In genomic region chr11:105507332-105507971, GRCm38 (mm10) we compare ENCODE assay signal across 10 mouse cellular contexts. TPM values are rescaled to one million over a fixed set of nuclear protein-coding genes. Genes with fewer than 3 reads are reported as not detected.
DNase-seq lines count a peak whose midpoint lies in the region; ATAC-seq and TF ChIP-seq lines count a peak whose summit lies in the region.
"Had no signal": no experiment of that assay in that cellular context is flagged by ENCODE, and none has a peak within 500 bp of the region (broad histone marks: within the 10 kb centered on the region; RNA-seq: fewer than 3 reads in every experiment).

No protein-coding gene starts in this region.

- H3K4me1 ChIP-seq in intestine, embryonic 14.5 days (replicated peaks; ENCODE audit: control insufficient read depth, insufficient read depth, low read length) = peaks cover 19% of the 10 kb centered on the region
- H3K4me1 ChIP-seq in intestine, embryonic 16.5 days (ENCODE audit: control insufficient read depth, insufficient read depth, low read length) = peaks cover 5% of the 10 kb centered on the region; the same call in 1 of the 2 replicates
- peaks cover 32% of the 10 kb centered on the region for H3K4me1 ChIP-seq in embryonic facial prominence, embryonic 15.5 days
- peaks cover 33% of the 10 kb centered on the region for H3K4me1 ChIP-seq in limb, embryonic 10.5 days
- H3K4me1 ChIP-seq in cerebellum, adult 2 months (ENCODE audit: control insufficient read depth, insufficient read depth, low read length) = no peaks in the 10 kb centered on the region

- no peak for DNase-seq in intestine, embryonic 14.5 days (ENCODE audit: low spot score)
- no peak for DNase-seq in limb, embryonic 10.5 days (ENCODE audit: low spot score)
- peak; percentile 37 for DNase-seq in neural tube, embryonic 10.5 days (ENCODE audit: extremely low spot score, low spot score)
- no peak for DNase-seq in cerebellum, adult 2 months
- DNase-seq in cerebellum, adult 8-10 months = no peak
- DNase-seq in spleen, postnatal 4 days (ENCODE audit: low spot score in 2 of 2) = no peak

- TF ChIP-seq POLR2A in cerebellum, adult 2 months (IDR thresholded peaks at IDR 0.05; ENCODE audit: borderline replicate concordance, insufficient read depth, low read length) = no peak

- H3K4me2 ChIP-seq in intestine, embryonic 14.5 days (ENCODE audit: low read length) = no peak overlapping the region
- H3K4me2 ChIP-seq in intestine, embryonic 16.5 days (ENCODE audit: low read depth, low read length) = no peak overlapping the region
- 0 out of 2 replicates have a peak overlapping the region, but pooled peaks have one; percentile 12 for H3K4me2 ChIP-seq in embryonic facial prominence, embryonic 15.5 days (replicated peaks)

- H3K4me3 ChIP-seq in intestine, embryonic 14.5 days (ENCODE audit: low read depth, low read length) = no peak overlapping the region
- H3K4me3 ChIP-seq in intestine, embryonic 16.5 days (ENCODE audit: low read length) = no peak overlapping the region
- no peak overlapping the region for H3K4me3 ChIP-seq in embryonic facial prominence, embryonic 15.5 days (replicated peaks)
- 0 out of 2 replicates have a peak overlapping the region, but pooled peaks have one; percentile 18 for H3K4me3 ChIP-seq in limb, embryonic 10.5 days
- H3K4me3 ChIP-seq in cerebellum, adult 2 months (replicated peaks; ENCODE audit: insufficient read depth, low read depth, low read length) = no peak overlapping the region

- no peak overlapping the region for H3K9ac ChIP-seq in intestine, embryonic 14.5 days (ENCODE audit: low read length)
- H3K9ac ChIP-seq in intestine, embryonic 16.5 days (ENCODE audit: low read depth, low read length) = no peak overlapping the region
- H3K9ac ChIP-seq in embryonic facial prominence, embryonic 15.5 days = no peak overlapping the region

- H3K9me3 ChIP-seq in intestine, embryonic 14.5 days (ENCODE audit: control insufficient read depth, low read length) = no peaks in the 10 kb centered on the region
- H3K9me3 ChIP-seq in intestine, embryonic 16.5 days (ENCODE audit: control insufficient read depth, low read length) = no peaks in the 10 kb centered on the region
- H3K9me3 ChIP-seq in embryonic facial prominence, embryonic 15.5 days (replicated peaks) = no peaks in the 10 kb centered on the region
- H3K9me3 ChIP-seq in limb, embryonic 10.5 days (replicated peaks) = no peaks in the 10 kb centered on the region

- no peaks in the 10 kb centered on the region for H3K27me3 ChIP-seq in intestine, embryonic 14.5 days (replicated peaks; ENCODE audit: control insufficient read depth, insufficient read depth, low read length)
- H3K27me3 ChIP-seq in intestine, embryonic 16.5 days (replicated peaks; ENCODE audit: control insufficient read depth, insufficient read depth, low read length) = no peaks in the 10 kb centered on the region
- H3K27me3 ChIP-seq in embryonic facial prominence, embryonic 15.5 days = no peaks in the 10 kb centered on the region
- H3K27me3 ChIP-seq in limb, embryonic 10.5 days (ENCODE audit: low read depth, poor library complexity, severe bottlenecking) = no peaks in the 10 kb centered on the region
- no peaks in the 10 kb centered on the region for H3K27me3 ChIP-seq in cerebellum, adult 2 months (ENCODE audit: control insufficient read depth, insufficient read depth, low read length)

- no peak for ATAC-seq in intestine, embryonic 14.5 days (replicated peaks; ENCODE audit: low FRiP score, low TSS enrichment, low read depth)
- ATAC-seq in intestine, embryonic 16.5 days = no peak
- peak; percentile 36 for ATAC-seq in embryonic facial prominence, embryonic 15.5 days (ENCODE audit: insufficient number of reproducible peaks, low FRiP score, low TSS enrichment, low read depth)

- 0 out of 2 replicates have a peak overlapping the region, but pooled peaks have one; percentile 4 for H3K27ac ChIP-seq in intestine, embryonic 14.5 days (ENCODE audit: low read depth)
- H3K27ac ChIP-seq in intestine, embryonic 16.5 days (ENCODE audit: low read length) = no peak overlapping the region
- peak overlapping the region; percentile 71 for H3K27ac ChIP-seq in embryonic facial prominence, embryonic 15.5 days (replicated peaks)
- H3K27ac ChIP-seq in limb, embryonic 10.5 days = peak overlapping the region; percentile 42; the same call in 1 of the 2 replicates
- no peak overlapping the region for H3K27ac ChIP-seq in cerebellum, adult 2 months (ENCODE audit: insufficient read depth, low read length)

- no peaks in the 10 kb centered on the region for H3K36me3 ChIP-seq in intestine, embryonic 14.5 days (ENCODE audit: control insufficient read depth, insufficient read depth, low read length)
- H3K36me3 ChIP-seq in intestine, embryonic 16.5 days (ENCODE audit: control insufficient read depth, insufficient read depth, low read length) = no peaks in the 10 kb centered on the region
- no peaks in the 10 kb centered on the region for H3K36me3 ChIP-seq in embryonic facial prominence, embryonic 15.5 days
- no peaks in the 10 kb centered on the region for H3K36me3 ChIP-seq in limb, embryonic 10.5 days

- WGBS in intestine, embryonic 14.5 days = 42% methylated on average over 8 of the region's 8 CpGs
- WGBS in intestine, embryonic 16.5 days = 51% methylated on average over 8 of the region's 8 CpGs
- WGBS in embryonic facial prominence, embryonic 15.5 days = 21% methylated on average over 8 of the region's 8 CpGs
- WGBS in limb, embryonic 10.5 days = 48% methylated on average over 8 of the region's 8 CpGs
- WGBS in cerebellum, adult 2 months = 74% methylated on average over 8 of the region's 8 CpGs

- no peak for TF ChIP-seq CTCF in cerebellum, adult 2 months (IDR thresholded peaks at IDR 0.05; ENCODE audit: borderline replicate concordance, insufficient read depth, low read depth, low read length)

RNA-seq across cellular contexts. Expression of gene March10, which starts 50.9 kb away (rescaled TPM):
- polyA plus RNA-seq in intestine, embryonic 14.5 days (2014; fragmentation: Nextera tagmentation; extraction: Ambion mirVana) = not detected in 2 replicates
- polyA plus RNA-seq in intestine, embryonic 16.5 days (2015; fragmentation: Nextera tagmentation; extraction: Ambion mirVana) = 0.04 and 0.13 TPM in 2 replicates
- 0.27 and 0.50 TPM in 2 replicates for polyA plus RNA-seq in embryonic facial prominence, embryonic 15.5 days (2015; fragmentation: Nextera tagmentation; extraction: Ambion mirVana)
- polyA plus RNA-seq in limb, embryonic 10.5 days (2016; fragmentation: Nextera tagmentation; extraction: Ambion mirVana) = 0.24 TPM in 1 of 2 replicates, not detected in the other
- 0.39 and 0.52 TPM in 2 replicates for polyA plus RNA-seq in cerebellum, adult 2 months (2012; rRNA removed)
- polyA plus RNA-seq: liver, adult 2 months; stomach, embryonic 16.5 days had no signal

Comparison
In these comparisons a context has a peak if more than half of its experiments do, and no peak if none do; other contexts are left out.
1. H3K27ac ChIP-seq: peak in intestine, embryonic 14.5 days (single experiment), embryonic facial prominence, embryonic 15.5 days (single experiment) and limb, embryonic 10.5 days (single experiment); none in intestine, embryonic 16.5 days (single experiment) and cerebellum, adult 2 months (single experiment).